Mouse (Mus musculus) kidney, adult 2 months (tissue): ENCODE results near the gene Akt1.

Experiments
- CTCF ChIP-seq: fragments of 200-500 bp; conservative IDR thresholded peaks from 2 replicates; pipeline ENCODE4 v1.5.1; 2011; ENCODE audit warnings: low read depth, mild to moderate bottlenecking, control low read depth, low read length, moderate library complexity, mixed read lengths; ENCODE audit not compliant: insufficient read depth, insufficient read length
- POLR2A ChIP-seq: fragments of 200-500 bp; IDR thresholded peaks from one replicate; pipeline ENCODE4 v1.6.1; 2011; ENCODE audit warnings: low read depth, low read length, control low read depth

- TF ChIP-seq CTCF (no peak), POLR2A (no peak)
Observed at GRCm38 (mm10) chr12:112628197-112628596, 46.5 kb downstream of the Akt1 start.
